Mouse (Mus musculus) urinary bladder, adult 2 months (tissue): Measurements from ENCODE around the gene Abca13. TPM values are rescaled to one million over a fixed set of nuclear protein-coding genes. Genes with fewer than 3 reads are reported as not detected.

Experiments
- DNase-seq: peaks from one replicate; pipeline ENCODE4 v3.0.0; 2022; ENCODE audit warnings: low spot score
- polyA plus RNA-seq: library from polyadenylated mRNA; depleted of rRNA; stranded (reverse); fragments of >200 nt; gene quantifications from 2 replicates; pipeline ENCODE4 v1.2.3, GENCODE M21; 2012; rRNA removed

Gene Abca13
- polyA plus RNA-seq, 1 experiment: under 0.01 TPM

DNA sequence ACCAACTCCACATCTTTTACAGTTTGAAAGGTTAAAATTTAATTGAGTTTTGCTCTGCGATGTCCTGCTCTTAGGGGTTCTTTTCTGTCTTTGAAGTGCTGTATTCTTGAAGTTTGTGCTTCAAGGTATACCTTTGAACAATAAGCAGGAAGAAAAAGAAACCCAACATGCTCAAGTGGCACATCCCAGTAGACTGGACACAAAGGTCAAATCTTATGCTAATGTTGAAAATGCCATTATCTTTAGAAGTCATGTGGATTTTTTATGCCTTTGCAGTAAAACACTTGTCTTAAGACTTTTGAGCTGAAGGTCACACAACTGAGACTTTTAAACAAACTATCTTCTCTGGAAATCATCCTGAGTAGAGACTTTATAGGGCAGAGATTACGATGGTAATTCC, 493.2 kb downstream of the Abca13 start:
- no peak for DNase-seq

DNA sequence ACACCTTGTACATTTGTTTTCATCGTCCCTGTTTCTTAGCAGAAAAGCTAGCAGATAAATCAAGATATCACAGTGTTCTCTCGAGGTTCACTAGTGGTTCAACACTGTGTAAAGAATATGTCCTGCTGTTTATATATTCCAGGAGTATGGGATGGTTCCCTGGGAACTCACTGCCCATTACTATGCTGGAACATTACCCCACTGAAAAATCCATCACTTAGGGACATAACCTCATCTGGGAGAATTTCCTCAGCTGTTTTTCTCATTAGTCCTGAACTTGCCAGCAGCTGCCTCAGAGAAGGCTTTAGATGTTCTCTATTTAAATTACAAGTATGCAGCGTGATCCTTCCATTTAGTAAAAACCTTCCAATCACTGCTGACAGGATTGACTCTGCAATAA, 513.4 kb downstream of the Abca13 start:
- DNase-seq: no peak

DNA sequence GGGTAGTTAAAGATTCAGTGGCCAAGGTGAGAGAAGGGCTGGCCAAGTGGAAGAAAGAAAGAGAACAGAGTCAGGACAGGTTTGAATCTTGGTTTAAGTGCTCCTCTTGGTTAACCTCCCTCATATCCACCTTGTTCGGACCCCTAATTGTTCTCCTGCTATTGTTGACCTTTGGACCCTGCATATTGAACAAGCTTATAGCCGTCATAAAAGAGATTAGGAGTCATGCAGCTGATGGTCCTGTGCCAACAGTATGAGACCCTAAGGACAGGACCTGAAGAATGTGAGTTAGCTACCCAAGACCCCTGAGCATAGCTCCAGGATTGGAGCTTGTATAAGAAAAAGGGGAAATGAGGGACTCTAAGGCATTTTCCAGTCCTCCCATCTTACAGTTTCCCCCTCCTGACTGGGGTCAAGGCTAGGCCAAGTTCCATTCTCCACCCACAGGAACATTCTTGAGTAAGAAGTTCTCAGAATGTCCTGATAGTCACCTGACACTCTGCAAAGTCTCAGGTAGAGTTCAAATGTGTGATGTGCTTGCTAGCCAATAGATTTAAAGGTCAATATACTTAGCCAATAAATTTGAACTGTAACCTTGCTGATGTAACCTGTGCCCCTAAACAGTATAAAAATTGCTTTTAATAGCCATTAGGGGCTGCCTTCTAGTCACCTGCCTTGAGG, 536.2 kb downstream of the Abca13 start:
- DNase-seq: no peak

DNA sequence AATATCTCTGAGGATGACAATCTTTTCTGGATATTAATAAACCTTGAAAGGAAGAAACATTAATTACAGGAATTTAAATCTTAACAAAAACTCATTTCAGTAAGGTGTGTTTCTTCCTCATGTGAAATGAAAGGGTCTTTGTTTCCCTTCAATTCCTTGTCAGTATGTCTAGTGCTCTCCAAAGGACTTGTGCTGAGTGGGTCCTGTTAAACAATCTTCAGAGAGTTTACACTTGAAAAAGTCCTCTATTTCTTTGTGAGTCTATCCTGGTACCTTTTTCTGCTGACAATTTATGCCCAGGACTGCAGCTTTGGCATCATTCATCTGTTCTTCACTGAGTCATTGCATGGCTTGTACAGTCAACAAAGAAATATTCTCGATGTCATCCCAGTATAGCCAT, 539.6 kb downstream of the Abca13 start:
- DNase-seq: no peak

Other genes with a start within 250 kb of the Abca13 start
- 0.01 and 0.03 TPM in 2 replicates for gene Pkd1l1, start 218.7 kb upstream of the Abca13 start, polyA plus RNA-seq
- 8.7 and 9.3 TPM in 2 replicates for gene Hus1, start 180.8 kb upstream of the Abca13 start, polyA plus RNA-seq
- 0.49 and 0.77 TPM in 2 replicates for gene Gm11992, start 143.3 kb upstream of the Abca13 start, polyA plus RNA-seq
- gene Sun3, start 143.0 kb upstream of the Abca13 start, polyA plus RNA-seq: 0.14 TPM in 1 of 2 replicates, not detected in the other
- gene Upp1, start 73.8 kb upstream of the Abca13 start, polyA plus RNA-seq: 4.7 and 5.2 TPM in 2 replicates